Mouse (Mus musculus) heart, postnatal 25 days (tissue): ENCODE measurements at regions not wholly inside any gene's neighbourhood (a gene's known extent, or its start where the extent isn't known, plus 50 kb on each side); places are given as distances from the start of the nearest gene placed in this dataset.

ENCODE experiments used
- DNase-seq: peaks from one replicate; pipeline ENCODE4 v3.0.0; 2022; ENCODE audit warnings: low spot score
- intact Hi-C: fragments of 180-260 bp; cut with DNase I; formaldehyde crosslinking; loops from one replicate; pipeline ENCODE4 v1.15.1; 2025

- intact Hi-C loops = no loop called here
- DNase-seq = no peak
Observed at GRCm38 (mm10) chr15:62952487-62953214, 892.3 kb downstream of the Gsdmc2 start.

- no peak for DNase-seq
- intact Hi-C loops = no loop called here
Observed at GRCm38 (mm10) chr15:62939416-62939815, 905.6 kb downstream of the Gsdmc2 start.

GRCm38 (mm10) chr15:62937756-62938155 lies 907.2 kb downstream of the Gsdmc2 start:
- intact Hi-C loops = no loop called here
- DNase-seq = no peak

- intact Hi-C loops = no loop called here
- no peak for DNase-seq
Observed at GRCm38 (mm10) chr15:62934522-62935189, 910.3 kb downstream of the Gsdmc2 start.

GRCm38 (mm10) chr15:62920520-62920919 lies 924.5 kb downstream of the Gsdmc2 start:
- intact Hi-C loops = no loop called here
- DNase-seq = no peak

GRCm38 (mm10) chr15:62919264-62919663 lies 925.7 kb downstream of the Gsdmc2 start:
- DNase-seq = no peak
- intact Hi-C loops = no loop called here

GRCm38 (mm10) chr15:62908379-62908778 lies 936.6 kb downstream of the Gsdmc2 start:
- intact Hi-C loops = no loop called here
- DNase-seq = no peak

- intact Hi-C loops = no loop called here
- no peak for DNase-seq
Observed at GRCm38 (mm10) chr15:62907181-62907580, 937.8 kb downstream of the Gsdmc2 start.

- intact Hi-C loops = loop anchor here (5.0 kb wide), 1 partner anchor 921 kb away; no protein-coding TSS in a partner anchor
- peak; percentile 55 for DNase-seq
Observed at GRCm38 (mm10) chr15:62903047-62903822, 941.7 kb downstream of the Gsdmc2 start.

- intact Hi-C loops = loop anchor here (5.0 kb wide), 1 partner anchor 920 kb away; no protein-coding TSS in a partner anchor
Observed at GRCm38 (mm10) chr15:62901955-62902354, 943.0 kb downstream of the Gsdmc2 start.

GRCm38 (mm10) chr15:62889798-62890197 lies 955.2 kb downstream of the Gsdmc2 start:
- intact Hi-C loops = no loop called here

More at GRCm38 (mm10) chr15:62901955-62902354, 943.0 kb downstream of the Gsdmc2 start:
- no peak for DNase-seq

GRCm38 (mm10) chr15:62885331-62885730 lies 959.6 kb downstream of the Gsdmc2 start:
- intact Hi-C loops = no loop called here
- DNase-seq = no peak

More at GRCm38 (mm10) chr15:62889798-62890197, 955.2 kb downstream of the Gsdmc2 start:
- DNase-seq = no peak

GRCm38 (mm10) chr15:62871082-62871766 lies 973.8 kb downstream of the Gsdmc2 start:
- intact Hi-C loops = no loop called here
- no peak for DNase-seq

GRCm38 (mm10) chr15:62862574-62862973 lies 982.4 kb downstream of the Gsdmc2 start:
- DNase-seq = no peak
- intact Hi-C loops = no loop called here

GRCm38 (mm10) chr15:62861422-62861821 lies 983.6 kb downstream of the Gsdmc2 start:
- intact Hi-C loops = no loop called here
- DNase-seq = no peak

- intact Hi-C loops = no loop called here
- DNase-seq = no peak
Observed at GRCm38 (mm10) chr15:62849326-62849725, 995.7 kb downstream of the Gsdmc2 start.

GRCm38 (mm10) chr15:62845884-62846283 lies 999.1 kb downstream of the Gsdmc2 start:
- intact Hi-C loops = no loop called here
- DNase-seq = no peak

GRCm38 (mm10) chr15:62825586-62825985 lies 1019.4 kb downstream of the Gsdmc2 start:
- intact Hi-C loops = no loop called here
- DNase-seq = no peak

- intact Hi-C loops = no loop called here
- DNase-seq = no peak
Observed at GRCm38 (mm10) chr15:62823861-62824518, 1021.0 kb downstream of the Gsdmc2 start.
